Mouse (Mus musculus): ENCODE measurements around the gene Rnf182. TPM values are rescaled to one million over a fixed set of nuclear protein-coding genes. Genes with fewer than 3 reads are reported as not detected.

Rnf182 gene
- total RNA-seq, 4 experiments from 2014 or later = 0.09 to 0.16 TPM; not detected in 2

DNA sequence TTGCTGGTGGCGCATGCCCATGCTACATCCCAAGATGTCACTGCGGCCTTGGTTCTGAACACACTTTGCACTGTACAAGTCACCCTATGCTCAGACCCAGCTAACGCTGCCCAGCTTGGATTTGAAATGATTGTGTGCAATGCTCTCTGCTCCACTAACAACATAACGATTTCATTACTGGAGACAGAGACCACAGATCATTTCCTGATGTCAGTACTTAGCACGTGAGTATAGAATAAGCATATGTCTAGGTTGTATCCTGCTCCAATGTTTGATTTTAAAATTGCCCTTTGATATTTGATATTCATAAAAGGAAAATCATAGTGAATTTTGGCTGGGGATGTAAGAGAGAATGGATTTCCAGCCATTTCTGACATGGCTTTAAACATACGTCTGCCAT is 3.5 kb upstream of the Rnf182 start:
- no peak for DNase-seq (ENCODE audit: low spot score)

DNA sequence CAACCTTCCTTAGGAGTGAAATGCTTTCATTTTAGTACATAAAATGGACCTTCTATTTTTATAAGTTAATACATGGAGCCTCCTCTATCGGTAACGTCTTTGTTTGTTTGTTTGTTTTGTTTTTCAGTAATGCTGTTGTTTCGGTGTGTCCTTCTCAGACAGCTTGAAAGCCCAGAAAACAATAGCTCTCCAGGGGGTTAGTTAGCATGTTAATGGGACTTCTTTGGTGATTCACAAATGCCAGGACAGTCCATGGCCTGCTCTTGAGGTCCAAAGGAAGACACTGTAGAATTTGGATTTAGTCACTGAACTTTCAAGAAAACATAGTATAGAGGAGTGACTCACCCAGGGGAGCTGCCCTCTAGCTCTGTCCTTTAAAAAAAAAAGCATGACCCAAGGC is 843 bp upstream of the Rnf182 start:
- no peak for DNase-seq (ENCODE audit: low spot score)

DNA sequence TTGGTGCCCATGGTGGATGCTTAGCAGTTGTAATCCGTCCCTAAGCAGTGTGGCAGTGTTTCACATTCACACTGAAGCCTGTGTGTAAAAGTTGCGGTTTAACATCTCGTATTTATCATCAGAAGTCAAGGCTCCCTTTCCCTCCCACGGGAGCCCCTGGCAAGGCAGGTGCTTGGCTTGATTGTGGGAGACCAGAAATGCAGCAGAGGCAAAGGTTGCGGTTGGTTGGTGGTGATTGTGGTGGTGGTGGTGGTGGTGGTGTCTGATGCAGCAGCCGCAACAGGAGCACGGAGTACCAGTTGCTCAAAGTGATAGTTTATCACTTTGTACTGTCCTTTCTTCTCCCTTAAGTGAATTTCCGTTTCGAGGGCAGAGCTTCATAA is 325 bp upstream of the Rnf182 start:
- DNase-seq (ENCODE audit: low spot score) = no peak

DNA sequence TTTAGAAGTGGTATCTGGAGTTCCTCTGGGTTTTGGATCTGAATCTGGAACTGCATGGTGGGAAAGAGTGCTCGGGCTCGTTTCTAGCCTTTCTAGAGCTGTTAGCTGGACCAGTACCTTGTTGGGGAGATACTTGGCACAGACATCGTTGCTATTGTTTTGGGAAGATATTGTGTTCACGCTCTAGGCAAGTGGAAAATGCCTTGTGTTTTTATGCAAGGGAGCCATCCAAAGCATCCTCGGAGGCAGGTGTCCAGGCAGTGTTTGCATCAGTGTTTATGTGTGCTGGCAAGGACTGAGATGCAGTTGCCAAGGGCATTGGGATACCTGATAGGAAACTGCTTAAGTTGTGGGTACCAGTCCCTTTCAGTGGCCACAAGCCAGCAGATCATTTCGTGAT is 1.0 kb downstream of the Rnf182 start:
- no peak for DNase-seq (ENCODE audit: low spot score)

DNA sequence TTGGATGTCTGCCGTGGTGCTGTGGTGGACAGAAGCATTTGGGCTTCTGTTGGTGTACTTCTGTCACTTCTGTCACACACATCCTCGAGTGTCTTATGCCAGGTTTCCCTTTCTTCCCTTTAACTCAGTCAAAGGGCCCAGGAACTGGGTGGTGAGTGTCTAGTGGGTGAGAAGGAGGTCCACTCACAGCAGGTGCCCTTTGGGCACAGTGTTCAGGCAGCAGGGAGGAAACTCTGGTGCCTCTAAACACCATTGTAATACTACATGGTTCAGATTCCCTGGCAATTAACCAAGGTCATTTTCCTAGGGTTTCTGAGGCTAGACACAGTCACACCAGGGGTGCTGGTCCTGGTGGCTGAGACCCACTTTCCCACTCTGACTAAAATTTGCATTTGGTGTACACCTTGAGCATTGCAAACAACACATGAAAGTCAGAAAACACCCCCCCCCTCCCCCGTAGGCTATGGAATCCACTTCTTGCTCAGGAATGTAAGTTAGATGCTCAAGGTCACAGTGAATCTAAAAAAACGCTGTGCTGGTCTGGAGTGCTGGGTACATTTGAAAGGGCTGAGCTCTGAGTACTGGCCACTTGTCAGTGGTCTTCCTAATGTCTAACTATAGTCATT is 4.2 kb downstream of the Rnf182 start:
- DNase-seq (ENCODE audit: low spot score) = no peak

DNA sequence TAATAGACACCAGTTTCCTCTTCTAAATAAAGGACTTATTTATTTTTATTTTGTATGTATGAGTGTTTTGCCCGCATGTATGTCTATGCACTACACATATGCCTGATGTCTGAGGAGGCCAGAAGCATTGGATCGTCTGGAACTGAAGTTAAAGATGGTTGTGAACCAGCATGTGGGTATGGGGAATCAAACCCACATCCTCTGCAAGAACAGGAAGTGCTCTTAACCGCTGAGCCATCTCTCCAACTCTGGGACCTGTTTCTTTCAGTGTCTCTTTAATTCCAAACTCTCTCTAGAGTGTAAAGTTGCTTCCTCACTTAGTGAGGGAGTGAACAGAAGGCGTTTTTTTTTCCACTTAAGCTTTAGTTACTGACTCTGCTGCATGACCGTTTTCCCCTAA is 12.4 kb downstream of the Rnf182 start:
- no peak for DNase-seq (ENCODE audit: low spot score)

DNA sequence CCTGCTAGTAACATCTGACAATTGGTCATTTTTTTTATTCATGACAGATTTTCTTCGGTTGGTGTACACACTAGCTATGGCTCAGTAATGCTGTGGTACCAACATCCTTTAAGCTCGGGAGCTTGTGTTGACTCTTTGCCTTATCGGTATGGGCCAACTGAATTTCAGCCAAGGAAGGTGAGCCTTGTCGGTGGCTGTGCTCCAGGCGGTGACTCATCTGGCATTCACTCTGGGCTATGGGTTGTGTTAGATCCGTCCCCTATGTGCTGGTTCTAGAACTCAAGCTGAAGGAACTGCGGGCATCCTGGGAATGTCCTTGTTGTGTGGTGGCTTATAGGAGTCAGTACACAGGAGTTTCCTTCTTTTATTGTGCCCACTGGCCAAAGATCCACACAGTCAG is 14.3 kb downstream of the Rnf182 start:
- DNase-seq (ENCODE audit: low spot score) = peak; percentile 53

DNA sequence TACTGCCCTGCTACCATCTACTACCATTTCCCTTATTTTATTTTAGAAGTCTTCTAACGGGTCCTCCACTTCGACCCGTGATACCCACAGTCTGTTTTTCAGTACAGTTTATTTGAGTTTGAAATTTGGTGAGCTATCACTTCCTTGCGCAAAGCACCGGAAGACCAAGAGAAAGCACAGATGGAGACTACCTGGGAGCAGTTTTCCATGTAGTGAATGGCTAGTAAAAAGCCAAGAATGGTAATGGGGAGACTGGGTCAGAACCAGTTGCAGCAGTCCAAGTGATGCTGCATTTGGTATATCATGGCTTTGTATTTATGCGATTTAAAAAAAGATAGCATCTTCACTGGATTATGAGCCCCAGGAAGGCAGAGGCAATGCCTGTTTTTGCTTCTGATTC is 15.8 kb downstream of the Rnf182 start:
- no peak for DNase-seq (ENCODE audit: low spot score)

DNA sequence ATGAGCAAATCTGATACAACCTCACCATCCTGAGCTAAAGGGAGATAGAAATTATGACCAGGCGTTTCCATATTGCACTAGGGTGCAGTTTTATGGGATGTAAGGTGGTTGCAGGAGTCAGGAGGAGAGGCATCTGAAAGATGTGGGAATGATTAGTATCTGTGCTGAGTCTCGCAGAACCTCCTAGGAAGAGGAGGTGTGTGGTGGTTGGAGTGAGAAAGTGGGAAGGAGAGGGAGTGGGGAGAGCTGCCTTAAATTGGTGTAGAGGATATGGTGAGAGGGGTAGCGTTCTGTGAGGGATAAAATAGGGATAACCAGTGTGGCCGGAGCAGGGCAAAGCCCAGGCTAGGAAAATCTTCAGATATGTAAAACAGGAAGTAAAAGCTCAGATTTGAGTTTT is 17.5 kb downstream of the Rnf182 start:
- DNase-seq (ENCODE audit: low spot score) = no peak

DNA sequence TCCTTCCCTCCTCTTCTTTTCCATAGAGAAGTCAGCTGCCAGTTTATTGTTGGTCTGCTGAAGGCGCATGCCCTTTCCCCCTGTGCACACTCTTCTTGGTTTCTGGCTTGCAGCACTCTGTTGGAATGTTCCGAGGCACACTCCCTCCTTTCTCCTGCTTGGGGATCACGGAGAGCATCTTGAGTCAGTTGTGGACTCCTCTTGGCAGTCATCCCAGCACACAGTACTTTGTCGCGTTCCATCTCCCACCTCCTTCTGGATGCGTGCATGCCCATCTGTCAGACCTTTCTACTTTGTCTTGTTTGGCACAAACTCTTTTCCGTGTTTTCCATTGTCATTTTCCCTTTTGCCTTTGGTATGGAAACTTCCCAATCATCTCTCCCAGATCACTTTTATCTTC is 22.2 kb downstream of the Rnf182 start:
- DNase-seq (ENCODE audit: low spot score) = no peak

DNA sequence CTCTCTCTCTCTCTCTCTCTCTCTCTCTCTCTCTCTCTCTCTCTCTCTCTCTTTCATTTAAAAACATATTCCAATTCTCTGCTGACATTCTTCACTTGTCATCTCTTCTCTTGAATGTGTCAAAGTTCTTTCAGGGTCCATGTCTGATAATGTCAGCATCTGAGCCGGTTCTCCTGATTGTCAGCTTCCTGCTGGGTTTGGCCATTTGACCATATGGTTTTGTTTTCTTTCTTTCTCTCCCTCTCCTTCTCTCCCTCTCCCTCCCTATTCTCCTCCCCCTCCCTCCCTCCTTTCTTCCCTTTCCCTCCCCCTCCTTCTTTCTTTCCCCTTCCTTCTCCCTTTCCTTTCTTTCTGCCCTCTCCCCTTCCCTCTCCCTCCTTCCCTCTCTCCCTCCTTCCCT is 29.5 kb downstream of the Rnf182 start:
- no peak for DNase-seq (ENCODE audit: low spot score)

DNA sequence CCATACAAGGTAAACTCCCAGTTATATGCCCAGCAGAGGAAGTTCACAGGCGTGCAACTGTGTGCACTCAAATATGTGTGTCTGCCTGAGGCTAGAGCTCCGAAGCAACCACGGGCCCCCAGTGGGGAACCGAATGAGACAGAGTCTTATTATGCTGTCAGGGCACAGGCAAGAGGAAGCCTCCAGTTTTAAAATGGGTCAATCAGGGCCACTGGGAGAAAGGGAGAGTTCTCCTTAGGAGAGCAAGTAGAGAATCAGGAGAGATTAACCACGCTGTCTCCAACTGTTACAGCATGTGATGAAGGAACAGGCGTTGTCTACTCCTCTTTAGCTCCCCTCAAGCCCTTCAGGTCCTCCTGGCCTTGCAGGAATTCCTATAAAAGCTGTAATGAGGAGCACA is 33.0 kb downstream of the Rnf182 start:
- DNase-seq (ENCODE audit: low spot score) = no peak

DNA sequence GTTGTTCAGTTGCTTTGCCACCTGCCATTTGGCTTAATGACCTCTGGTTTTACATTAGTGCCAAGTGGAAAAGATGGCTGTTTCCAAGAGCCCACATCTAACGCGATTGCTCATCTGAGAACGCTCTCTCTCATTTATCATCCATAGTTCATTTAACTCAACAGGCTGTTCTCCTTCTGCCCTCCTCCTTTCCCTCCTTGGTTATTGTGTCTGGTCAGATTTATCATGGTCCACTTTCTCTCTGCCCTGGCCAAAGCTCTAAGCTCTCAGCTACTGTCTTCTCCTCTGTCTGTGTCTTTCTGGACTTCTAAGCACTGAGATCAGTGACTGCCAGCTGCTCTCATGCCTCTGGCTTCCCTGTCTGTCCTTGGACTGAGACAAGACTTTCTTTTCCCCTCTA is 35.8 kb downstream of the Rnf182 start:
- DNase-seq (ENCODE audit: low spot score) = no peak

DNA sequence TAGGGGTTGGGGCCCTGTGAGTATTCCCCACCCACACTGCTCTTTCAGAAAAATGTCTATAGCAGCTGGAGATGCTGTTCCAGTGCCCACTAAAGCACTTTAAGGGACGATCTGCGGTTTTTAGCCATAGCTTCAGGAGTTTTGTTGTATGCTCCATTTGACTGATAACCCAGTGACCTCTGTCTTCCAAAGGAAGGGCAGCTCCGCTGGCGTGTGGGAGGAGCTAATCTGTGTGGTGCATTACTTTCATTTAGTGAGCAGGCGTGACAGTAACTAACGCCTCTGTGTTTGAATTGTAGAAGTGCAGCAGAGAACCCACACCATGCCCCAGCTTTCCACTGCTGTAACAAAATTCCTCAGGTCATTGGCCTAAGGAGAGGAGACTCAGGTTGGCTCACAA is 38.6 kb downstream of the Rnf182 start:
- no peak for DNase-seq (ENCODE audit: low spot score)

DNA sequence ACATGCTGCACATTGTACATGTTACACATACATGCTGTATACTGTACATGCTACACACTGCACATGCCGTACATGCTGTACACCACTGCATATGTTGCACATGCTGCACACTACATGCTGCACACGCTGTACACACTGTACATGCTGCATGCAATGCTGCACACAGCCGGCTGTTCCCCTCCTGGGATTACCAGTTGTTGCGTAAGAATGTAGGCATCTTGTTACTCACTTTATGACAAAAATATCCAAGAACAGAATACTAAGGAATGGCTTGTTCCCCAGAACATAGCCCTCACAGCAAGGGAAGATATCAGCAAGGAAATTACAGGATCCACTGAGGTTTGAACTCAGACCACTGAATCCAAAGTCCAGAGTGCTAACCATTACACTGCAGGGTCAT is 47.7 kb downstream of the Rnf182 start:
- DNase-seq (ENCODE audit: low spot score) = no peak

DNA sequence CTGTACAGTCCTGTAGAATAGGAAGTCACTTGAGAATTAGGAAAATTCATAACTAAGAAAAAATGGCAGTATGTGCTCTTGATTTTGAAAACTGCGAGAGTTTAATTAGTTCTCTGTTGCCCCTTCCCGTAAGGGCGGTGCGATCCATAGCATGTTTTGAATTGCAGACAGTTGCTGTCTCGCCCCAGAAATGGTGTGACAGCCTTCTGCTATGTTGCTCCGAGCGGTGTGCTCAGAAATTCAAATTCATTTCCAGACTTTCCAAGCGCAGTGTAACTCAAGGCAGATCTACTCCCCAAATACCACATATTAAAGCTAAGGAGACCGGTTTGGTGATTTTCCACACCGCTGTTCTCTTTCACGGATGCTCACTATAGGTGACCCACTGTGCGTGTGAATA is 50.6 kb downstream of the Rnf182 start:
- no peak for DNase-seq (ENCODE audit: low spot score)

DNA sequence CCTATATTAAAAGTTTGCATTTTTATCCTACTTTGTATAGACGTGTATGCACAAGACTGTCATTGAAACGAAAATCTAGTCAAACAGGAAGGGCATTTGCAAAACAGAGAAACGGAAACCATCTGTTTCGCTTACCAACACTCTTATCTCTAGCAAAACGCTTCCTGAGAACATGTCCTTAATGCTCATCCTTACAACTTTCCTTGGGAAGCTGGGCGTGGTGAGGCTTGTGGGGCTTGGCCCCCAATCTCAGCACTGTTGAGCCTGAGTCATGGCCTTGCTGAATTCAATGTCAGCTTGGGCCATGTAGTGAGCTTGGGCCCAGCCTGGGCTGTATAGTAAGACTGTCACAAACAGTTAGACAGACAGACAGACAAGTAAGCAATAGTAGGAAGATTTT is 51.4 kb downstream of the Rnf182 start:
- DNase-seq (ENCODE audit: low spot score) = no peak

DNA sequence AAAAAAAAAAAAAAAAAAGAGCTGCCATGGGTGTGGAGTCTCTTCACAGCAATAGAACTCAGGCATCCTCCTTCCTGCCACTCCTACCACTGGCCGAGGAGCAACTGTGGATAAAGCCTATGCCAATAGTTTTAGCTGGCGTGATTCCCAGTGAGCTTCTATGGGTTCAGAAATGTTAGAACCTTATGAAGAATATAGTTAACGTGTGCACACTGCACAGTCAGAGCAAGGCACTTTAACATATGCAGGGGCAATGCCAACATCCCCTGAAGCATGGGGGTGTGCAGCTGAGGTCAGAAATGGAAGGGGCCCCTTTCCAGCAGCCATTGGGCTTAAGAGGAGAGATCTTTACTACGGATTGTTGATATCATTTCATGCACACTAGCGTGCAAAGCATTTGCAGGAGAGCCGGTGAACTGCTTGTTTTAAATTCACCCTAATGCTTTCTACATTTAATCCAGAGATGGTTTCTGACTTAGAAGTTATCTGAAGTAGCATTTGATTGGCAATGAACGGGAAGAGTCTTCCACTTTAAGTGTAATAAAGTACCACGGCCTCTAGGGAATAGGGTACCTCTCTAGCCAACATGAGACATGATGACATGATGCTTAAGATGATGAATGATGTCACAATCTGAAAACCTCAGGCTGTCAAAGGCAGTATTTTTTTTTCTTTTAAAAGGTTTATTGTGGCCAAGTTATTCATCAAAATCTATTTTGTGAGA is 61.8 kb downstream of the Rnf182 start:
- DNase-seq (ENCODE audit: low spot score) = no peak

DNA sequence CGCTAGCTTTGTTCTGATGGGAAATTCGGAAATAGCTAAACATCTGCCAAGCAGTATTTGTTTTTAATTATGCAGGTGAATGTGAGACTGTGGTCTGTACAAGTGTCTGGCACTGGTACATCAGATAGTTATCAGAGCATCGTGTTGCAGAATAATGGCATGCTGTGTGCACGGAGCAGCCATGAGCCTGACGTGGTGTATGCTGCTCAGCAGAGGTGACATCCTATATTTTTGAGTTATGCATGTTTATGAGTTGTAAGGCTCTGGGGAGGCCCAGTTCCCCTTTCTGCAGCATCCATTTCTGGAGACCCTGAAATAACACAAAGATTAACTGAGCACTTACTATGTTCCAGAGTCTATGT is 62.4 kb downstream of the Rnf182 start:
- no peak for DNase-seq (ENCODE audit: low spot score)

DNA sequence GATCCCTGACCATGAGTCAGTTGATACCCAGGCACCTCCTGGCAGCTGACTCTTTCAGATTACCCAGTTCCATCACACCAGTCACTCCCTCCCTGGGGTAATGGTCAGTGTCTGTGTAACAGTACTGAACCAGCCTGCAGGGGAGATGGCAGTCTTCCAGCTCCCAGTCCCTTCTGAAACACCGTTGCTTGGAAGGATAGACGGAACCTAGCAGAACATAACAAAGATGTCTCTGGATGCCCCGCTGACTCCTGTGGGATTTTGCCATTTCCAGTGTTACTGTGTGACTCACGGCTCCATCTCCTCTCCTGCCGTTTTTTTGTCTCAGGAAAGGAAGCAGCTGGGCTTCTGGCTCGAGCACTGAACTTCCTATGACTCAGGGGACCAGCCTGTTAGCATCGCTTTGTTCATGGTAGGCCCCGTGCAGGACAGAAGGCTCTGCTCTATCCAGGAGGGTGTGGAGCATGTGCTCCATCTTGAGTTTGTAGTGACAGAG is 69.0 kb downstream of the Rnf182 start:
- DNase-seq (ENCODE audit: low spot score) = peak; percentile 57

DNA sequence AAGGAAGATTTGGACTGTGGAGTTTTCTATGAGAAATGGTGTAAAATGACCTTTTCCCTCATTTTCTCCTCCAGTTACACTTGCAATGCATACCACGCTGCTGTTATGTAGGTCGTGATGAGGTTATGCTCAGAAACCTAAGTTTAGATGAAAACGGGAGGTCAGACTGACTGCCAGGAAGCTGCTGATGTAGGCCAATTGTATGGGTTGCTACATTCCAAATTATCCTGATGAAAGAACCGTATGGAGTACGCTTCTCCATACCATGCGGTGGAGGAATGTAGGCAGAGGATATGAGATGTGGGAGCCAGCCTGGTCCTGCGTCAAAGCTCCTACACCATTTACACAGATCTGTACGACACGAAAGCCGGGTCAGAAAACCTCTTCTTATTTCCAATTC is 72.6 kb downstream of the Rnf182 start:
- no peak for DNase-seq (ENCODE audit: low spot score)

DNA sequence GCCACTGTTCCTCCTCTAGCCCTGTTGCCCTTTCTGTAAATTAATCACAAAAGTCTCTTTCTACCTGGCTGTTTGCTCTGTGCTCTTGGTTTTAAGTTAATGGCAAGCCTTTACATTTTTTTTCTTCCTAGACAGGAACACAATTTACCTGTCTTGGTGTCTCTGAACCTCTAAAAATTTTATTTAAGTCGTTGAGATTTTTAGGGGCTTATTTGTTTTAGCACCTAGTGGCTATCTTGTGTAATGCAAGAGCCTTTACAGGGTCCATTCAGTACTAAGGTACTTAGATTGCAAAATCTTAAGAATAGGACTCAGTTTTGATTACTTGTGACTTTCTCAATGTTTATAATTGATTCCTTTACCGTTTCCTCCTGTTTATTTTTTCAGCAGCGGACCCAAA is 76.2 kb downstream of the Rnf182 start:
- no peak for DNase-seq (ENCODE audit: low spot score)

DNA sequence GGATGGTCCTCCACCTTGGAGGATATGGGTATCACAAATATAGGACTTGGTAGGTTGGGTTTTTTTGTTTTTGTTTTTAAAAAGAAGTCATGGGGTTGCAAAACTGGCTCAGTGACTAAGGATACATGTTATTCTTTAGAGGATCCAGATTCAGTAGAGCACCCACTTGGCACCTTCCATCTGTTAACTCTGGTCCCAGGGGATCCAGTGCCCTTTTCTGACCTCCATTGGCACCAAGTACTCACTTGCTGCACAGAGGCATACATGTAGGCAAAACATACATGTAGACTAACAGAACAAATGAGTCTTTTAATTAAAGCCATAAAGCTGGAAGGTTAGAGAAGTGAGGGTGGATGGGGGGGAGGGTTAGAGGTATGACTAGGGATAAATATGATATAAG is 80.0 kb downstream of the Rnf182 start:
- no peak for DNase-seq (ENCODE audit: low spot score)

DNA sequence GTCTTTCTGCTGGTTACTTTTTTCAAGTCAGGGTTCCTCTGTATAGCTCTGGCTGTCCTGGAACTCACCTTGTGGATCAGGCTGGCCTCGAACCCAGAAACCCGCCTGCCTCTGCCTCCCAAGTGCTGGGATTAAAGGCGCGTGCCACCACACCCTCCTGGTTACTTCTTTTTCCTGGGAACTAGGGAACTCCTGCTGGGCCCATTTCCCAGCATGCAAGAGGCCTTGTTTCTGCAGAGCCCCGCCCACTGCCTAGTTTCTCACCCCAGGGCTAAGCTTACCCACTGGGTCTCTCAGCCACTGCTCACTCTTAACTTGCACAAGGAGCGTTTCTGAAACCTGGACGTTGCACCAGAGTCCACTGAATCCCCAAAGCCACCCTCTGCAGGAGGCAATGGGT is 80.5 kb downstream of the Rnf182 start:
- DNase-seq (ENCODE audit: low spot score) = no peak
